Mouse (Mus musculus) bone marrow, adult 2 months (tissue): ENCODE data around the gene Ipo4.

Experiments
- CTCF ChIP-seq: fragments of 200-500 bp; IDR thresholded peaks from 2 replicates; pipeline ENCODE4 v1.5.1; 2011; ENCODE audit warnings: low read length, control low read depth; ENCODE audit not compliant: control insufficient read depth, insufficient read depth
- POLR2A ChIP-seq: fragments of 200-500 bp; IDR thresholded peaks from 2 replicates; pipeline ENCODE4 v1.6.1; 2011; ENCODE audit warnings: low read depth, mild to moderate bottlenecking, control low read depth, low read length, borderline replicate concordance; ENCODE audit not compliant: control insufficient read depth

DNA sequence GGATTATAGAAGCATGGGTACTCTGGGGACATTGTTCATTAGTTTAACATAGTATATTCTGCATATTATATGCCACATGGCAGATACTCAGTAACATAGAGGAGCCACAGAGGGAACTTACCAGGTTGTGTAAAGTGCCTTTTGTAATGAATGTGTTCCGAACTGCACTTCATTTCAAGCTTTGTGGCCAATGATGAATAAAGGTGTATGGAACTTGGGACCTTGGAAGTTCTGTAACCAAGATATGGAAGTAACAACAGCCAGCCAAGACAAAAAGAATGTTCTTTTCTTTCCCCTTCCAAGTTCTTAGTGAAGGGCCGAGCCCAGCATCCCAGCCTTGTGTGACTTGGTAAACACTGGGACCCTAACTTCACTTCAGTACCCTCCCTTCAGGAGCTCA, 14.1 kb upstream of the Ipo4 start, which contains the start of gene Tssk4:
- no peak for TF ChIP-seq POLR2A
- no peak for TF ChIP-seq CTCF
